Mouse (Mus musculus): ENCODE results near the gene 1700028J19Rik. TPM values are rescaled to one million over a fixed set of nuclear protein-coding genes. Genes with fewer than 3 reads are reported as not detected.
"Not testable (repeated sequence)": the region's sequence is repeated elsewhere in the genome, so short reads cannot be mapped to it uniquely, and the experiment has no call there.

The 1700028J19Rik gene
- polyA plus RNA-seq, 1 experiment from 2014 or later, result 1.1 TPM

DNA sequence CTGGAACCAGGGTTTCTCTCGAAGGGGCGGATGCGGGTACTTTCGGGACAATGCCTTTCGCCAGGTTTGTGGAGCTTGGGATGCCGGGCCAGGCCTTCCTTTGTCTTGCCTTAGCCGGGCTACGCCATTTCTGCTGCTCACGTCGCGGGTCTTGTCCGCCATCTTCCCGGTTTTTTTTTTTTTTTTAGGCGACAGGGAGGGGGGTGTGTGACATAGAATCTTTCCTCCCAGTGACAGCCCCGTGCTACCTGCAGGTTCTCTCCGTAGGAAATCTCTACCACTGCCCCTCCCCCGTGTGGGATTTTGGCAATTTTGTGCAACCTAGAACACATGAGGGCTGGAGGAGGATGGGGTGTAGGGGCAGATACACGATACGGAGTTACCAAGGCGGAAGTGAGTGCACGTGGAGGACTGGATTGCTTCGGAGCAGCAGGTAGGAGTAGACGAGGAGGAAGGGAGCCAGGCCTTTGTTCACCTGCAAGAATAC lies 532 bp upstream of the 1700028J19Rik start:
- no peaks in the 10 kb centered on the region for H3K27me3 ChIP-seq
- WGBS, result 0% methylated on average over 23 of the region's 23 CpGs
- H3K4me3 ChIP-seq, result peak overlapping the region; percentile 94
- H3K9me3 ChIP-seq, result no peaks in the 10 kb centered on the region
- peak overlapping the region; percentile 89 for H3K4me2 ChIP-seq
- H3K36me3 ChIP-seq, result peaks cover 38% of the 10 kb centered on the region
- H3K9ac ChIP-seq, result peak overlapping the region; percentile 87
- ATAC-seq (ENCODE audit: low read depth), result peak; percentile 19
- peak overlapping the region; percentile 95 for H3K27ac ChIP-seq (replicated peaks)
- peaks cover 32% of the 10 kb centered on the region for H3K4me1 ChIP-seq (replicated peaks)

- WGBS, result 48% methylated on average over 1 of the region's 1 CpGs
- no peak for ATAC-seq (ENCODE audit: low read depth)
Observed at GRCm38 (mm10) chr7:44244080-44244479, 2.4 kb downstream of the 1700028J19Rik start.

DNA sequence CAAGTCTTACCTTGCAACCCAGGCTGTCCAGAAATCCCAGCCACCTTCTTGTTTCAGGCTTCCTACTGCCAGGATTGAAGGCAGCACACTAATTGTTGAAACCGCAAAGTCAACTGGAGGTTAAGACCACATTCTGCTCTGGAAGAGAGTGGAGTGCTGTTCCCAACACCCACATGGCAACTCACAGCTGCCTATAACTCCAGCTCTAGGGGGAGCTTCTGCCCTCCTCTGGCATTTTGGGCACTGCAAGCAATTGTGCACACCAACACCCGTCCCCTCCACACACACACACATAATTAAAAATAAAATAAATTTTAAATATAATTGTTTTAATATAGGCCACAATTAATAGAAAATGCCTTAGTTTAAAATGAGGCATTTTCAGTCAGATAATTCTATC lies 5.3 kb downstream of the 1700028J19Rik start:
- H3K27ac ChIP-seq (replicated peaks), result no peak overlapping the region
- H3K9ac ChIP-seq, result no peak overlapping the region
- no peaks in the 10 kb centered on the region for H3K27me3 ChIP-seq
- no peaks in the 10 kb centered on the region for H3K36me3 ChIP-seq
- H3K4me1 ChIP-seq (replicated peaks), result peaks cover 9% of the 10 kb centered on the region
- H3K4me3 ChIP-seq, result no peak overlapping the region
- no peak overlapping the region for H3K4me2 ChIP-seq
- 63% methylated on average over 2 of the region's 2 CpGs for WGBS
- no peaks in the 10 kb centered on the region for H3K9me3 ChIP-seq
- no peak for ATAC-seq (ENCODE audit: low read depth)

More at GRCm38 (mm10) chr7:44244080-44244479, 2.4 kb downstream of the 1700028J19Rik start:
- Histone ChIP-seq H3K27ac (replicated peaks) (no peak overlapping the region), H3K4me1 (replicated peaks) (peaks cover 28% of the 10 kb centered on the region), H3K9ac (no peak overlapping the region), H3K4me2 (no peak overlapping the region), H3K36me3 (peaks cover 13% of the 10 kb centered on the region), H3K27me3 (no peaks in the 10 kb centered on the region), H3K9me3 (no peaks in the 10 kb centered on the region), H3K4me3 (no peak overlapping the region)

- 73% methylated on average over 1 of the region's 1 CpGs for WGBS
- Histone ChIP-seq H3K9ac (no peak overlapping the region), H3K27me3 (no peaks in the 10 kb centered on the region), H3K4me2 (no peak overlapping the region), H3K4me1 (replicated peaks) (peaks cover 8% of the 10 kb centered on the region), H3K36me3 (no peaks in the 10 kb centered on the region), H3K27ac (replicated peaks) (no peak overlapping the region), H3K4me3 (no peak overlapping the region), H3K9me3 (no peaks in the 10 kb centered on the region)
- no peak for ATAC-seq (ENCODE audit: low read depth)
Observed at GRCm38 (mm10) chr7:44240712-44241111, 5.8 kb downstream of the 1700028J19Rik start.

GRCm38 (mm10) chr7:44239913-44240312 lies 6.6 kb downstream of the 1700028J19Rik start:
- H3K9me3 ChIP-seq, result no peaks in the 10 kb centered on the region
- no peak overlapping the region for H3K4me3 ChIP-seq
- 70% methylated on average over 2 of the region's 2 CpGs for WGBS
- no peak overlapping the region for H3K4me2 ChIP-seq
- H3K36me3 ChIP-seq, result no peaks in the 10 kb centered on the region
- no peaks in the 10 kb centered on the region for H3K4me1 ChIP-seq (replicated peaks)
- H3K27me3 ChIP-seq, result no peaks in the 10 kb centered on the region
- H3K9ac ChIP-seq, result no peak overlapping the region
- ATAC-seq (ENCODE audit: low read depth), result no peak
- H3K27ac ChIP-seq (replicated peaks), result no peak overlapping the region

DNA sequence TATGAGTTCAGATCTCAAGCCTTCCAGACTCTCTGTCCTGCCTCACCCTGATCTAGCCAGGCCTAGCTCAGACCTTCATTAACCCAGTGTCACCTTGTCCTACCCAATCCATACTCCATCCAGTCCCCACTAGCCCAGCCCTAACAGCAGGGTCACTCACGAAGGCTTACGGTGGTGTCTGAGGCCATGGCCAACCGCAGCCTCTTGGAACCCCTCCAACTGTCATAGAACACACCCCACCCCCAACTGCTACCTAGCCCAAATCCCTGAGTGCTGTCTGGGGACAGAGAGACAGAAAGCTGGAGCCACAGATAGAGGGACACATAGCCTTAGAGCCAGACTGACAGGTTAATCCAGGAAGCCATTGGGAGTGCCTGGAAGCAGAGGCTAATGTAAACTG lies 10.6 kb downstream of the 1700028J19Rik start, which contains the start of gene Gm36864:
Gene Gm36864 (plus strand): TSS at position 269 of the 400 bp plus-strand sequence.
- 82% methylated on average over 3 of the region's 3 CpGs for WGBS
- H3K36me3 ChIP-seq, result no peaks in the 10 kb centered on the region
- ATAC-seq (ENCODE audit: low read depth), result no peak
- H3K4me2 ChIP-seq, result no peak within 1 kb of the TSS
- H3K27ac ChIP-seq (replicated peaks), result no peak within 1 kb of the TSS
- no peaks in the 10 kb centered on the region for H3K9me3 ChIP-seq
- no peak within 1 kb of the TSS for H3K9ac ChIP-seq
- H3K27me3 ChIP-seq, result no peaks in the 10 kb centered on the region
- H3K4me1 ChIP-seq (replicated peaks), result no peaks in the 10 kb centered on the region
- no peak within 1 kb of the TSS for H3K4me3 ChIP-seq

GRCm38 (mm10) chr7:44225076-44225475 lies 21.4 kb downstream of the 1700028J19Rik start, which contains the start of gene Klk1:
Klk1 (plus strand) TSS chr7:44225360.
- Histone ChIP-seq H3K4me2 (no peak within 1 kb of the TSS), H3K27ac (replicated peaks) (no peak within 1 kb of the TSS), H3K27me3 (no peaks in the 10 kb centered on the region), H3K36me3 (no peaks in the 10 kb centered on the region), H3K9me3 (no peaks in the 10 kb centered on the region), H3K4me3 (no peak within 1 kb of the TSS), H3K9ac (no peak within 1 kb of the TSS), H3K4me1 (replicated peaks) (no peaks in the 10 kb centered on the region)
- ATAC-seq (ENCODE audit: low read depth), result no peak
- 73% methylated on average over 1 of the region's 1 CpGs for WGBS

DNA sequence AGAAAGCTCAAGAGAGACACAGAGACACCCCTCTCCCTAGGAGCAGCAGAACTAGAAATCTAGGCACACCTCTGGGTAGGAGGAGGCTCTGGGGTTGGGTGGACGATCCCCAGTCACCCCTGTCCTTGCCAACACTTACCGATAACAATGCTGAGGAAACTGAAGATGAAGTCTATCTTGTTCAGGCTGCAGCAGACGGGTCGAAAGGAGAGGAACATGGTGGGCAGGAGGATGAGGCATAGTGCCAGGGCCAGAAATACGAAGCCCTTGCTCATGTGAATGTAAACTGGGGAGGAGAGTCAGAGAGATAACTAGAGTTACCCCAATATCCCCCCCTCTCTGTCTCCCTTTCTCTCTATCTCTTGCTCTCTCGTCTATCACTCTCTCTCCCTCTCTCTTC lies 24.2 kb downstream of the 1700028J19Rik start:
- not testable (repeated sequence) for H3K27me3 ChIP-seq; H3K9ac ChIP-seq; H3K4me1 ChIP-seq (replicated peaks); H3K36me3 ChIP-seq; H3K9me3 ChIP-seq; H3K27ac ChIP-seq (replicated peaks); H3K4me2 ChIP-seq; ATAC-seq (ENCODE audit: low read depth); H3K4me3 ChIP-seq
- 79% methylated on average over 6 of the region's 6 CpGs for WGBS

DNA sequence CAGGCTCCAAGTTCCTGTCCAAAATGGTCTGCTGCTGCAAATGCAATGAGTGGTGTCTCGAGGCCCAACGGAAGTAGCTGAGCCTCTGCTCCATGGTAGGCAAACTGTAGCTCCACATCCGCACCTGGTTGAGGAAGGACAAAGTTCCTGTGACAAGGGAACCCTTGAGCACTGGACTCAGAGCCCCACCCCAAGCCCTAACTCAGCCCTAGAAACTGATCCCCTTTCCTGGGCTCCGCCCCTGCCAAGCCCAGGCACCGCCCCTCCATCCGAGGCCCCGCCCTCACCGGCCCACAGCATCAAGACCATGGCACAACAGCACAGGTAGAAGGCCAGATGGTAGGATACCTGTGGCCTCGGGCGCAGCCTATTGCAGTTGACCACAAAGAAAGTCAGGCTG lies 24.9 kb downstream of the 1700028J19Rik start:
- not testable (repeated sequence) for H3K4me3 ChIP-seq; H3K27me3 ChIP-seq; H3K4me1 ChIP-seq (replicated peaks); H3K27ac ChIP-seq (replicated peaks); H3K9ac ChIP-seq; H3K36me3 ChIP-seq; H3K9me3 ChIP-seq; H3K4me2 ChIP-seq; ATAC-seq (ENCODE audit: low read depth)
- WGBS, result 77% methylated on average over 10 of the region's 10 CpGs

GRCm38 (mm10) chr7:44215645-44216044 lies 30.9 kb downstream of the 1700028J19Rik start, which contains the start of gene Klk1b5:
Klk1b5 (plus strand) TSS chr7:44215945.
- H3K27me3 ChIP-seq, result no peaks in the 10 kb centered on the region
- no peaks in the 10 kb centered on the region for H3K9me3 ChIP-seq
- H3K9ac ChIP-seq, result no peak within 1 kb of the TSS
- no peak within 1 kb of the TSS for H3K27ac ChIP-seq (replicated peaks)
- H3K4me2 ChIP-seq, result no peak within 1 kb of the TSS
- no peaks in the 10 kb centered on the region for H3K4me1 ChIP-seq (replicated peaks)
- WGBS, result 73% methylated on average over 1 of the region's 1 CpGs
- ATAC-seq (ENCODE audit: low read depth), result no peak
- H3K36me3 ChIP-seq, result no peaks in the 10 kb centered on the region
- H3K4me3 ChIP-seq, result no peak within 1 kb of the TSS

DNA sequence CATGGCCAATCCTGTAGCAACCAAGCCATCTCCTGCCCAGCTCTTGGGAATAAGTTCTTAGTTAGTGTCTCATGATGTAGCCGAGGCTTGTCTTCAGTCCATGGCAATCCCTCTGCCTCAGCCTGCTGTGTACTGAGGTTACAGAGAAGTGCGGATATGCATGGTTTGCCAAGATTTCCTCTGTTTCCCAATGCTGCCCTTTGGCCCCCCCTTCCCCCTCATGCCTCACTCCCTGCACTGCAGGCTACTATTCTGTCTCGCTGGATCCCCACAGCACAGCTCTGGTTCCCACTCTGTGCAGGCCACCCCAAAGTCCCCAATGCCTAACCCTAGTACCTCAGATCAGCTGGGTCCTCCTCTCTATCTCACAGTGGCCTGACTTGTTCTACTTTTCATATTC lies 38.2 kb downstream of the 1700028J19Rik start:
- WGBS, result 89% methylated on average over 3 of the region's 3 CpGs
- no peak for ATAC-seq (ENCODE audit: low read depth)
- Histone ChIP-seq H3K36me3 (no peaks in the 10 kb centered on the region), H3K9ac (no peak overlapping the region), H3K27ac (replicated peaks) (no peak overlapping the region), H3K4me3 (no peak overlapping the region), H3K4me1 (replicated peaks) (no peaks in the 10 kb centered on the region), H3K4me2 (no peak overlapping the region), H3K9me3 (no peaks in the 10 kb centered on the region), H3K27me3 (no peaks in the 10 kb centered on the region)

- WGBS, result 49% methylated on average over 3 of the region's 3 CpGs
- not testable (repeated sequence) for ATAC-seq (ENCODE audit: low read depth)
Observed at GRCm38 (mm10) chr7:44207135-44207534, 39.4 kb downstream of the 1700028J19Rik start, which contains the start of gene Klk1b4. Klk1b4 (plus strand) TSS chr7:44207435.

GRCm38 (mm10) chr7:44197891-44198290 lies 48.6 kb downstream of the 1700028J19Rik start, which contains the start of gene Klk1b3:
Klk1b3 (plus strand) TSS chr7:44198191.
- ATAC-seq (ENCODE audit: low read depth), result no peak
- no peak within 1 kb of the TSS for H3K27ac ChIP-seq (replicated peaks)
- H3K4me3 ChIP-seq, result no peak within 1 kb of the TSS
- no peaks in the 10 kb centered on the region for H3K4me1 ChIP-seq (replicated peaks)
- H3K36me3 ChIP-seq, result no peaks in the 10 kb centered on the region
- H3K27me3 ChIP-seq, result no peaks in the 10 kb centered on the region
- H3K4me2 ChIP-seq, result no peak within 1 kb of the TSS
- no peaks in the 10 kb centered on the region for H3K9me3 ChIP-seq
- H3K9ac ChIP-seq, result no peak within 1 kb of the TSS
- WGBS, result 75% methylated on average over 3 of the region's 3 CpGs

More at GRCm38 (mm10) chr7:44207135-44207534, 39.4 kb downstream of the 1700028J19Rik start, which contains the start of gene Klk1b4:
- H3K4me1 ChIP-seq (replicated peaks); H3K9me3 ChIP-seq; H3K9ac ChIP-seq; H3K4me2 ChIP-seq; H3K27ac ChIP-seq (replicated peaks); H3K27me3 ChIP-seq; H3K4me3 ChIP-seq; H3K36me3 ChIP-seq: not testable (repeated sequence)
